Mouse (Mus musculus) adrenal gland, postnatal 14 days (tissue): ENCODE data around the gene Traf6. TPM values are rescaled to one million over a fixed set of nuclear protein-coding genes. Genes with fewer than 3 reads are reported as not detected.
"Not testable (repeated sequence)": the region's sequence is repeated elsewhere in the genome, so short reads cannot be mapped to it uniquely, and the experiment has no call there.

Experiments
- DNase-seq: peaks from one replicate; pipeline ENCODE4 v3.0.0; 2021; ENCODE audit warnings: mixed read lengths
- total RNA-seq: library from RNA; stranded (reverse); gene quantifications from 2 replicates; pipeline ENCODE4 v1.2.3, GENCODE M21; 2021

Traf6 gene
- total RNA-seq, 1 experiment from 2014 or later = 16.1 TPM

DNA sequence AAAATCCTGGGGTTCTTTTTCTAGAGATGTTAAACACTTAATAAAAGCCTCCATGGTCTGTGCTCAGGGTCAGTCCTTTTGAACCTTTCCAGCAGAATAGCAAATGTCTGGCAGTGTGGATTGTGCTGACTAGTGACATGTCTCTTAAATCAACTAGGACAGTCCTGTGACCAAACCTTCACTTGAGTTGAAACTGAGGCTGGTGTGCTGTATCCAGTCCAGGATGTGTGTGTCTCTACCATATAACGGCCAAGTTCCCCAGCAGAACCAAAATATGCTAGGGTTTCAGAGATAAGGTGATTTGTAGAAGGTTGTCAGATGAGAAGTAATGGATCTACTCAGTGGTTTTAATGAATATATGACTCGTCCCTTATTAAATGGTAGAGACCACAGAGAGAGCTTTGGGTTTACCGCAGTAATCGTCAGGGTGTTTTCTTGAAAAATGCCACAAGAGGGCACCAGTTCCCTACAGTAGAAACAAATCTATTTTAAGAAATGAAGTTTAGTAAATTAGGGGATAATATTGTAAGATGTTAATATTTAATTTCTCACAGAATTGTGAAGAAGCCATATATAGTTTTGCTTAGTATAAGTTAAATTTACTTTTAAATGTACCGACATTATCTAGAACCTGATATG lies 15.5 kb downstream of the Traf6 start:
- DNase-seq = no peak

DNA sequence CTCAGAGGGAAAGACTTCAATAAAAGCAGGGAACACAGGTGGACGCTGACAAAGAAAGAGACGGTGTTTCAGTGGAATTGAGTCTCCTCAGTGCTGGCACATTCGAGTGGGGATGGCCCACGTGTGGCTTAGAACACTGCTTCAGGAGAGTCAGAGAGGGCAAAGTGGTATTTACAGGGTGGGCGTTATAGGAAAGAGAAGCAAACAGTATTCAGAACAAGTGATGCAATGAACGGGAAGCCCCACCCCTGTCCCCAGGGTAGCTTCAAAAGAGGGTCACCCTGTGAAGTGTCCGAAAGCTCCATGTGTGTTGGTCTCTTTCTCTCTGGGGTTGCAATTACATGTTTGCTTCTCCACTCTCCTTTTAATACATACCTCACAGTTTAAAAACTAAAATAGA lies 17.4 kb downstream of the Traf6 start:
- DNase-seq = no peak

DNA sequence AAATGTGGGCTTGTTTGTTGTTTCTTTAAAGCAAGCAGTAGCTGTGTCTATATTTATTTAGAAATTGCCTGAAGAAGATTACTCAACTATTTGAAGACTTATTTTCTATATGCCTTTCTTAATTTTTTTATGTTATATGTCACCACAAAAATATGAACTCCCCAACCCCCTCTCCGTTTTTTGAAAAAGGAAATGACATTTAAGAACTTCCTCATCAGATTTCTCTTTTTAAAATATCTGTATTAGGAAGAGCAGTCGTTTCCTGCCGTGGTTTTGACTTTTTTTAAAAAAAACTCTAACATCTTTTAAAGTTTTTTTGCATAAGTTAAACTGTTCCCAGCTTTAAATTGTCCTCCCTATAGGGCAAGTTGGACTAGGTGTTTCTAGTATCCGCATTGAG lies 21.1 kb downstream of the Traf6 start:
- no peak for DNase-seq

DNA sequence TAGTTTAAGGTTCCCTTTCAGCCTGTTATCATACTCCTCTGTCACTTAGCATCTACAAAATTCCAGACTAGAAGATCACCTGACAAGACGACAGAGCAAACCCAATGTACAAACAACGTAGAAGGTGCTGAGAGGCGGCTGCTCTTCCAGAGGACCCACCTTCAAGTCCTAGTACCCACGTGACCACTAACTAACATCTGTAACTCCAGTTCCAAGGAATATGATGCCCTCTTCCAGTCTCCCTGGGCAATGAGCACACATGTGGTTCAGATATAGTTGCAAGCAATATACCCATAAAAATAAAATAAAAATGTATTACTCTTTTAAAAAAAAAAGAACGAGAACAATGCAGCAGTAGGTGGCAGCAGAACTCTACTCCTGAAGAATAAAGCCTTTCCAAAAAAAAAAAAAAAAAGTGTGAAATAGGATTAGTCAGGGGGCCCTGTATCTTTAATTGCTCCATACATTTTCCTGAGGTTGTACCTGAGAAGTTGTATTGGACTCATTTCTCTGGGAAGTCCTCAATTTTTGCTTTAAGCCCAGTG lies 27.8 kb downstream of the Traf6 start:
- DNase-seq = no peak

DNA sequence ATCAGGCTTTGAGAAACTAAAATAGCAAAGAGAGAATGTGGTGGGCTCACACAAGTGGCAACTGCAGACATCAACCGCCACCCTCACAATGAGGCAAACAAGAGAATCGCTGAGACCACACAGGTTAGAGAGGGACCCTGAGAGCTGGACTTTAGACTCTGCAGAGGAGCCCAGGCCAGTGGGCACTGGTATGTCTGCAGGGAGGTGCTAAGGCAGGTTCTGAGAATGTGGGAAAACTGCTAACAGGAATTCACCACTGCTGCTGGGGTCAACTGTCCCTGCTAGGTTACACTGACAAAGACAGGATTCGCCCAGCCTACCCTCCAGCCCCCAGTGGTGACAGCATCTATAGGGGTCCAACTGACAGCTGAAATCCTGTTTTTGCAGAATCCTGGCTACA lies 33.4 kb downstream of the Traf6 start:
- no peak for DNase-seq

DNA sequence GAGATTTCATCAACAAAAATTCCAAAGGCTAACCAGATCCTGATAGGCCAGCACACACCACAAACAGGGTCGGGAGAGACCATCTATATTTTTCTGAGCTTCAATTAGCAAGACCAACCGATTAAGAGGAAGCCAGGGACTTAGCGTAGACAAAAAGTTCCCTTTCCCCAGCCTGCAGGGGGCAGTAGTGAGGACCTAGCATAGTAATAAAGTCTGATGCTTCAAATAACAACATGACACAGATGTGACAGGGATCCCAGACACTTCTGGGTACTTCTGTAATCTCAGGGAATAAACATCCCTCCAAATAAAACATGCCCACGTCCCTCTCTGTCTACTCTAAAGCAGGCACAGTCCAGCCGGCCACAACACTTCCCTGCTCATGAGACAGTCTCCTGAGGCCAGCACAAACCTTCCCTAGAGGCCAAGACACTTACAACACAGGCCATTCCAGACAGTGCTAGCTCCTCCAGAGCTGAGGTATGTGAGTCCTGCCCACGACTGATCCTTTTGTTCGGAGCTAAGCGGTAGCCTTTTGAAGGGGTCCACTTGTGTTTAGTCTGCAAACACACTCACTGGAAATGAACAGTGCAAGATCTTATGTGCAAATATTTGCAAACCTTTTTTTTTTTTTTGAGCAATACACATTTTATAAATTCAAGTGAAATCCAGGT lies 37.6 kb downstream of the Traf6 start:
- DNase-seq = peak; percentile 60

DNA sequence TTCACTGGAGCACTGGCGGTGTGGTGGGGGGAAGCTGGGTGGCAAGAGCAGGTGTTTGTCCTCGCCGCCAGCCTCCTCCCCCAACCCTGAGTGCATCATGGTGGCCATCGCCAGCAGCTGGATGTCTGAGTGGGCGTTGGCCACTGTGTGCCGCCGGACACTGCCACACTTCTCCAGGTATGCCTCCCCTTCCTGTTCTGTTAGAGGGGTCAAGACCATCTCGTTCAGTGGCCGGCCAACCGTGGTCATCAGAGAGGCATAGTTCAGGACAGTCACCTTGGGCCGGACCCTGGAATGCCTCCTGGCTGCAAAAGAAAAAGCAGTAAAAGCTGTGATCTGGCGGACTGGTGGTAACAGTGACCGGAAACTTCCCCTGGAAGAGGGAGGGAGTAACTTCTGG lies 38.9 kb downstream of the Traf6 start:
- DNase-seq = no peak

DNA sequence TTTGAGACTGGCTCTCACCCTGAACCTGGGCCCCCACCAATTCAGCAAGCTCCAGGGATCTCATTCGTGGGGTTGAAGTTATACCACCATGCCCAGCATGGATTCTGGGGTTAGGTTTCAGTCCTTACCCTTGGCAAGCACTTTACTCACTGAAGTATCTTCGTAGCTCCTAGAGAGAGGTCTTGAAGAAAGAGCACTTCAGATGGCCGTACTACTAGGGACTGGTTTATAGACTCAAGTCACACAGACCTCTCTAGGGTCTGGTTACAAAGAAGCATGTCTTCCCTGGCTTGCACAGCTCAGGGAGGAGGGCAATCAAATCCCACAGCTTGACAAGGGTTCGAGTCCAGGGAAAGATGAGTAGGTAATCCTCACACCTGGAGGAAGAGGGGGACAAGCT lies 43.6 kb downstream of the Traf6 start:
- DNase-seq = no peak

DNA sequence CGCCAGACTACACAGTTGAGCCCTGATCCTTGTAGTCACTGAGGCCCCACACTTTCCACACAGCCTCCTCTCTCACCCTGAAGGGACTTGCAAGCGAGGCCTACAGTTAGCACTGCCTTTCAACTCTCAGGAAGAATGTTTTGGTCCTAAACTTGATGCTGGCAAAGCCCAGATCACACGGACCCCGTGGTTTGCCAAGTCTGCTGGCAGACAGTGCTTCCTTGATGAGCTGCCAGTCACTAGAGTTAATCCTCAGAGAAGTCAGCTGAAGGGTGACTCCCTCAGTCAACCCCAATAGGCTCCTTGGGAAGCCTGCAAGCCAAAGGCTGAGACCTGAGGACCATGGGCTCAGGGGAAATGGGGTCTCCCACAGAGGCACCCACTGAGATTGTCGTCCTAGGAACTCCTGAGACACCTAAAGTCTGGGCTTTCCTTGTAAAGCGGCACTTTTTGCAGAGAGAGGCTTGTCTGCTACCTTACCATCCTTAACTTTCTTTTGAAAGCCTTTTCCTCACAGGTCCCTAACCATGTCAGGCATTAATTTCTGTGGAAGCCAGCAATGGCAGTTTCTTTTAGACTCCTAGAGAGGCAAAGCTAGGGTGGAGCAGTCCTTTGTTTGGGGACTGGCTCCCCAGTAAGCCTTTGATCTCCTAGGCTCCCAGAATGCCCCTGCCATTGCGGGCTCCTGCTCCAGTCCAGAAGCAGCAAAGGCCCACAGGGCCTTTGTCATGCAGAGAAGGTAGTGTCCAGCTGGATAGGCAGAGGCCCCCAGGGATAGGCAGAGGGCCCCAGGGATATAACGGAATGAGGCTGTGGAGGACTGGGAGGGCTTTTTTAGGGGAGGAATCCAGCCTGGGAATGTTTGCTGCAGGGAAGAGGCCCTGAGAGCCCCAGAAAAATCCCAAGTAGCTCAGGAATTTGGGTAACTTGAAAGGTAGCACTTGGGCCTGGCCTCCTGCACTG lies 44.4 kb downstream of the Traf6 start:
- DNase-seq = peak; percentile 64

DNA sequence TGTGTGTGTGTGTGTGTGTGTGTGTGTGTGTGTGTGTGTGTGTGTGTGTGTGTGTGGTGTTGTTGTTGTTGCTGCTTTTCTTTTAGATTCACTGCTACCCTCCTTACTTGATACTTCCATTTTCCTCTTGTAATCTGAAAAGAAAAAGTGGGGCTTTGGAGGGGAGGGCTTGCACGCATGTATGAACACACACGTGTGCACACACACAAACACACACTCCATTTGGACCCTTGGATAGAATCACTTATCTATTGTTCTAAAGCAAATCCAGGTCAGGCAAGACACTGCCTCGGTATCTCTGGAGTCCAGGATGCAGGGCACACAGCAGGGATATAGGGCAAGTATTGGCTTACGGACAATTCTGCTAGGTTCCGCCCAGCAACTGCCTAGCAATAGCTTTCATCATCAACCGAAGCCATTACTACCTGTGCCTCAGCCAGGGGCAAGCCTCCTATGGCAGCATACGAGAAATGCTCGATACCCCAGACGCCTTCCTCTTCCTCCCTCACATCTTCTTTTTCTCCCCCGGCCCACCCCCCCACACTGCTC lies 45.2 kb downstream of the Traf6 start:
- DNase-seq = no peak

DNA sequence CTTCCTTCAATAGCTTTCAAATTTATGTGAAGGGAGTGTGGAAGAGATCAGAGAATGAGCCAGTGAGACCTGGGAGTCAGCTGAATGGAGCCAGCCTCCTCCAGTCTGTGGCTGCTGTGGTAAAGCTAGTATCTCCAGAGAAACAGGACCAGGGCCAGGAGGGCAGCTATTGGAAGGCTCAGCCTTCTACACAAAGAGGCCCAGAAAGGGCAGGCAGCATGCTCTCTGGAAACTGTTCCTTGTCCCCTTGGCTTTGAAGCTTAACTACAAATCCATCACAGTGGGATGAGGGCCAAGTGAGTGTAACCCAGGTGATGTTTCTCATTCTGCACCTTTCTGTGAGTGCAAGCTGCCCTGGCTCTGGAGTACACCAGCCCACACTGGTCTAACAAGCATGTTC lies 49.6 kb downstream of the Traf6 start:
- no peak for DNase-seq

DNA sequence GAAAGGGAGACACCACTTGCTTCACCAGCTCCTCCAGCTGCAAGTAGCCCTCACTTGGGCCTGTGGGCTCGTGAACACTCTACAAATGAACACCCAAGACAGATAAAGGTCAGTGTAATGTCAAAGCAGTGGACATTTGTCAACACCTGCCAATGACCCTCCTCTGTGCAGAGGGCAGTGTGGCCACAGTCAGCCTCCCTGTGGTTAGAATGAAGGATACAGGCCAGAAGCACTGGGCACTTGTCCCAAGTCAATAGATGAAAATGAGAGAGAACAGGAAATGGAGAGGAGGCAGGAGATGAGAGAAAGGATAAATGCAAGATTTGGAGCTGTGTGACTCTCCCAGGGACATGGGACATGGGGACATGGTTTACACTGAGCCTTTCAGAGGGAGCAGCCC lies 51.2 kb downstream of the Traf6 start:
- DNase-seq = no peak

DNA sequence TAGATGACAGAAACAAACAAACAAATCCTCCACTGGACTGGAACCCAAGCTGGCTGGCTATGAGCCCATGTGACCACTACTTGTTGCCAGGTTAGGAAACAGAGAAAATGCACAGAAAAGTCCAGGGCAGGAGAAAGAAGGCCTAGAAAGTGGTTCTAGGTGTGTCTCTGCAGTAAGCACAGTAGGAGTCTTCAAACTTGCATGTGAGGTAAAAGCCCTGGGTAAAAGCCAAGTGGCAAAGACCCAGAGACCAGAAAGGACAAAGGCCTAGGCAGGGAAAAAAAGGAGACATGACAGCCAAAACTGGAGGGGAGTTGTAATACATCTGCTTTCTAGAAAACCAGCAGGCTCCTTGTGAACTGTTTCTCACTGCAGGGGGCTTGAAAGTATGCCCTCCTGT lies 52.7 kb downstream of the Traf6 start:
- peak; percentile 51 for DNase-seq

DNA sequence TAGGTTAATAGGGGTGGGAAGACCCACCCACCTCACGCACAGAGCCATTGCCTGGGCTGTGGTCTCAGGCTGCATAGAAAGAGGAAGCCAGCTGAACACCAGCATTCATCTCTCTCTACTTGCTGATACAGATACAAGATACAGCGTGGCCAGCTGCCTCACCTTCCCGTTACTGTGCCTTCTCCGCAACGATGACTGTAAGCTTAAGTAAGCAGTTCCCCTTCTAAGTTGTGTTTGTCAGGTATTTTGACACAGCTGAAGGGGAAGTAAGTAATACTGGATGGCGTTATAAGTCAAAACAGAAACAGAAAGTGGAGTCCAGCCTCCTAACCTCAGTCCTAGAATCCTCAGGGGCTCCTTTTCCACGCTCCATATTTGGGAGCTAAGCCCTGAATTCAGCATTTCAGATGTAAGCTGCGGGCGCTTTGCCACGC lies 54.6 kb downstream of the Traf6 start:
- DNase-seq = no peak

DNA sequence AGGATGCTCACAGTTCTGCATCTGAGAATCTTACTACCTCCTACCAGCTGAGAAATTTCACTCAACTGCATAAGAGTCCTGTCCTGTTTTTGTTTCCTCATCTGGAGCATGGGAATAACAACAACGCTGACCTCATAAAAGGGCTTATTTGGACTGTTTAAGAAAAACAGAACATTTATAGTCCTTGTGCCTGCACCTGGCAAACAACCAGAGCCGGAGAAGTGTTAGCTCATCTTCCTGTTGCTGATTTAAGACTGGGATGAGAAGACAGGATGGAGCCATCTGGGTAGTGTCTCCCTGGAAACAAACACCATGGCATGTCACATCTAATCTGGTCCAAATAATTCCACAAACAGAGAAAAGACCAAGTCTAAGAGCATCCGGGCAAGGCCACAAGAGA lies 55.3 kb downstream of the Traf6 start:
- DNase-seq = no peak

DNA sequence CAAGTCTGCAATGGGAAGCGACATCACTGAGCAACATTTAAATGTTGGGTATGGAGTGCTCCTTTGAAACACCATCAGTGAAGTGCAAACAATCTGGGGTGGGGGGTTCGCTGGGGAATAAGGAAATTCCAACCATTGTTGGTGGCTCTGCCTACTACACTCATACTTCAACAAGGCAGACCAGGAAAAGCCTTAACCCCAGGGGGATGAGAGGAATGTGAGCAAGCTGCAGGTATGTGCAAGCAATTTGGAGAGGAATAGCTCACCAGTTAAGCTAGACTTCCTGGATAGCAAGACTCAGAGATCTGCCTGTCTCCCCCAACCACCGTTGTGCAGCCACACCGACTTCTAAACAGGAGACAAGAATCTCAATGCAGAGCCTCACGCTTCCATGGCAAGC lies 61.7 kb downstream of the Traf6 start:
- DNase-seq = no peak

DNA sequence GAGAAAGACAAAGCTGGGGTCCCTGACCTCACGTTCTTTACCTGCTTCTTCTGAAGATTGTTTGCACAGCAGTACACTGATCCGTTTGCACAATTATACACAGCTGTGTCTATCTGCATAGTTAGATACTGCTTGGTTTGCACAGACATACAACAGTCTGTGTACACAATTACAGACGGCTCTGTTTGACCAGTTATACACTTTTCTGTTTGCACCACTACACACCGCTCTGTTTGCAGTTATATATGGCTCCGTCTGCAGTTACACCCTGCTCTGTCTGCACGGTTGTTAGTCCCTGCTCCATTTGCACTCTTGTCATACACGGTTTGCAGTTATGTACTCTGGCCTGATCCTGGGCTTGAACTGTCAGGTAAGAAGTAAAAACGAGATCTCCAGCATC lies 63.4 kb downstream of the Traf6 start:
- no peak for DNase-seq

DNA sequence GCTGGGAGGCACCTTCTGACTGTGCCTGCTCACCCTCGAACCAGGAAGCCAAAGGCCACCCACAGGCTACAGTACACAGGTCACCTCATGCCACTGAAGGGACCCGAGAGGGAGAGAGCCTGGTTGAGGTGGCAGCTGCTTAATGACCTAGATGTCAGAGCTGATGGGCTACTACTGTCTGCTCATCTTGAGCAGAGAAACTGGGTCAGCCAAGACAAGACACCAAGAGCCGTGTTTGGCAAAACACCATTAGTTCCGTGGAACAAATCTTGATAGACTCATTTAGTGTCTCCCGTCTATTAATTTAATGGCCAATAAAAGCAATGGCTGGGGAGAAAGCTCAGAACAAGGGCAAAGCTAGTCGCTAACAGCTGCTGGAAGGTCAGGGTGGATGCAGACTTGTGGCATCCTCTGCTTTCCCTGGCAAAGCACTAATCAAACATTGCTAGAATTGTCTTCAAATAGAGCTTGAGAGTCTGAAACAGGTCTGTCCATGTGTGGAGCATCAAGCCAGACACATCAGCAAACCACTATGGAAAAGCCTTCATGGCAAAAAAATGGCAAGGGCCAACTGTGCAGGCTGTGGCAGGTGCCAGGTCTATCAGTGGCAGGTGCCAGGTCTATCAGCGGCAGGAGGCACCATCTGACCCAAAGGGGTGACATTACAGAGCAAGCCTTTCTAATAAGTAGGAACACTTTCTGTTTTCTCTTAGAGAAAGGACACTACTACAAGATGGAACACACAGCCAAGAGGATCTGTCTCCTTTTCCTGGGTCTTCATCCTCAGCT lies 64.0 kb downstream of the Traf6 start:
- no peak for DNase-seq

DNA sequence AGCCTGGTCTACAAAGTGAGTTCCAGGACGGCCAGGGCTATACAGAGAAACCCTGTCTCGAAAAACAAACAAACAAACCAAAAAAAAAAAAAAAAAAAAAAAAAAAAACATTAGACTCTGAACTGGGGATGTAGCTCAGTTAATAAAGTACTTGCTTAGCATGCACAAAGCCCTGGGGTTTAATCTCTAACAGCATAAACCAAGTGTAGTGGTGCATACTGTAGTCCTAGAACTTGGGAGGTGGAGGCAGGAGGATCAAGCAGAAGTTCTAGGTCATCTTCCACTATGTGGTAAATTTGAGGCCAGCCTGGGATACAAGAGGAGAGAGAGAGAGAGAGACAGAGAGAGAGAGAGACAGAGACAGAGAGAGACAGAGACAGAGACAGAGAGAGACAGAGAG lies 67.4 kb downstream of the Traf6 start:
- DNase-seq = not testable (repeated sequence)

DNA sequence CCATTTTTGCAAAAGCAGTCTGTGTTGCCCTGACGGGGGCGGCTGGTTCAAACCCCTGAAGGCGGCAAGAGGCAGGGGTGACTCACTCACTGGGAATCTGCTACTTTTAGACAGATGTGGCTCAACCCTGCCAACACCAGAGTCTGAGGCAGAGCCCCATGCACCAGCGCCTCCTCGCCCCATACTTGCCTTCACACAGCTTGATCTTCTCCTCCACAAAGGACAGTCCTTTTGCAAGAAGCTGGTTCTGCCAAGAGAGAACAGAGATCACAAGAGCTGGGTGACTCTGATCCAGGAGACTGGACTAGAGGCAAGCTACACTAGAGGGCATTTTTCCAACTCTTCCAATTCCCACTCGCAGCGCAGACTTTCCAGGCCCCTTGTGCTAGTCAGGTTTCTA lies 68.3 kb downstream of the Traf6 start:
- no peak for DNase-seq
